In genomic region chr10:11198346-11198745, GRCm38 (mm10) we compare ENCODE assay signal across 13 mouse cellular contexts. TPM values are rescaled to one million over a fixed set of nuclear protein-coding genes. Genes with fewer than 3 reads are reported as not detected.
DNase-seq lines count a peak whose midpoint lies in the region; ATAC-seq and TF ChIP-seq lines count a peak whose summit lies in the region.
"Had no signal": no experiment of that assay in that cellular context is flagged by ENCODE, and none has a peak within 500 bp of the region (broad histone marks: within the 10 kb centered on the region; RNA-seq: fewer than 3 reads in every experiment).

No protein-coding gene starts in this region.

- no peaks in the 10 kb centered on the region for H3K27me3 ChIP-seq in liver, adult 2 months (ENCODE audit: control insufficient read depth, insufficient read depth, low read length)
- H3K27me3 ChIP-seq in liver, postnatal 0 days (ENCODE audit: insufficient read depth, low read length) = no peaks in the 10 kb centered on the region
- no peaks in the 10 kb centered on the region for H3K27me3 ChIP-seq in heart, embryonic 16.5 days (ENCODE audit: control insufficient read depth, insufficient read depth, low read length)
- no peaks in the 10 kb centered on the region for H3K27me3 ChIP-seq in embryonic facial prominence, embryonic 10.5 days (replicated peaks; ENCODE audit: low read depth, poor library complexity, severe bottlenecking)
- H3K27me3 ChIP-seq in forebrain, embryonic 15.5 days = no peaks in the 10 kb centered on the region
- H3K27me3 ChIP-seq: forebrain, embryonic 13.5 days; heart, embryonic 13.5 days had no signal

- no peak overlapping the region for H3K4me3 ChIP-seq in liver, adult 2 months (ENCODE audit: insufficient read depth, low read depth, low read length)
- no peak overlapping the region for H3K4me3 ChIP-seq in liver, postnatal 0 days (ENCODE audit: low read depth, low read length)
- H3K4me3 ChIP-seq in heart, embryonic 16.5 days (ENCODE audit: low read length) = no peak overlapping the region
- H3K4me3 ChIP-seq in embryonic facial prominence, embryonic 10.5 days = no peak overlapping the region
- no peak overlapping the region for H3K4me3 ChIP-seq in forebrain, embryonic 15.5 days
- H3K4me3 ChIP-seq: forebrain, embryonic 13.5 days; heart, embryonic 13.5 days had no signal

- TF ChIP-seq EP300 in liver, postnatal 0 days (IDR thresholded peaks at IDR 0.05; ENCODE audit: low read depth) = no peak

- no peaks in the 10 kb centered on the region; the same call in 1 of the 2 replicates for H3K4me1 ChIP-seq in liver, adult 2 months (ENCODE audit: control insufficient read depth, insufficient read depth, low read length)
- H3K4me1 ChIP-seq in liver, postnatal 0 days (ENCODE audit: insufficient read depth) = no peaks in the 10 kb centered on the region
- peaks cover 6% of the 10 kb centered on the region; the same call in 1 of the 2 replicates for H3K4me1 ChIP-seq in heart, embryonic 16.5 days (ENCODE audit: control insufficient read depth, insufficient read depth, low read length)
- no peaks in the 10 kb centered on the region for H3K4me1 ChIP-seq in embryonic facial prominence, embryonic 10.5 days
- H3K4me1 ChIP-seq in forebrain, embryonic 15.5 days = no peaks in the 10 kb centered on the region
- H3K4me1 ChIP-seq: forebrain, embryonic 13.5 days; heart, embryonic 13.5 days had no signal

- TF ChIP-seq POLR2A in liver, adult 2 months (IDR thresholded peaks at IDR 0.05; ENCODE audit: extremely low read depth, insufficient read depth, low read length) = no peak

- H3K9ac ChIP-seq in liver, adult 2 months (ENCODE audit: low read depth, low read length) = no peak overlapping the region
- H3K9ac ChIP-seq in liver, postnatal 0 days (replicated peaks) = no peak overlapping the region
- H3K9ac ChIP-seq in heart, embryonic 16.5 days (ENCODE audit: low read length) = no peak overlapping the region
- no peak overlapping the region for H3K9ac ChIP-seq in forebrain, embryonic 15.5 days (replicated peaks)
- H3K9ac ChIP-seq: forebrain, embryonic 13.5 days; heart, embryonic 13.5 days had no signal

- TF ChIP-seq CTCF in liver, adult 2 months (IDR thresholded peaks at IDR 0.05; ENCODE audit: low read depth, low read length) = no peak
- no peak for TF ChIP-seq CTCF in liver, postnatal 0 days (IDR thresholded peaks at IDR 0.05; ENCODE audit: low read depth)

- no peak overlapping the region for H3K4me2 ChIP-seq in liver, postnatal 0 days (ENCODE audit: low read depth, low read length)
- no peak overlapping the region for H3K4me2 ChIP-seq in heart, embryonic 16.5 days (ENCODE audit: low read depth, low read length)
- no peak overlapping the region for H3K4me2 ChIP-seq in forebrain, embryonic 15.5 days (replicated peaks)
- H3K4me2 ChIP-seq: forebrain, embryonic 13.5 days; heart, embryonic 13.5 days had no signal

- peak; percentile 15 for DNase-seq in cerebellum, adult 11-12 months
- DNase-seq in liver, adult 2 months (ENCODE audit: extremely low read depth, low read depth, low spot score) = peak; percentile 74
- no peak for DNase-seq in liver, postnatal 0 days
- DNase-seq in embryonic facial prominence, embryonic 10.5 days (ENCODE audit: low spot score) = no peak
- DNase-seq: B cell, adult 2 months had no signal

- no peak overlapping the region for H3K27ac ChIP-seq in liver, adult 2 months (replicated peaks; ENCODE audit: insufficient read depth, low read depth, low read length)
- H3K27ac ChIP-seq in liver, postnatal 0 days (ENCODE audit: low read depth) = no peak overlapping the region
- peak overlapping the region; percentile 23; the same call in 1 of the 2 replicates for H3K27ac ChIP-seq in heart, embryonic 16.5 days (ENCODE audit: low read length)
- H3K27ac ChIP-seq in embryonic facial prominence, embryonic 10.5 days (replicated peaks) = no peak overlapping the region
- H3K27ac ChIP-seq in forebrain, embryonic 15.5 days (replicated peaks) = no peak overlapping the region
- H3K27ac ChIP-seq: forebrain, embryonic 13.5 days; heart, embryonic 13.5 days had no signal

- no peak for ATAC-seq in cerebellum, adult (ENCODE audit: insufficient number of reproducible peaks, low FRiP score, low TSS enrichment)
- ATAC-seq in liver, postnatal 0 days = no peak
- no peak for ATAC-seq in heart, embryonic 16.5 days (replicated peaks; ENCODE audit: extremely low read depth, insufficient read depth, low FRiP score)
- ATAC-seq in megakaryocyte-erythroid progenitor cell, adult 5-6 weeks (replicated peaks; ENCODE audit: low FRiP score, low TSS enrichment, poor library complexity, severe bottlenecking) = no peak
- no peak for ATAC-seq in forebrain, embryonic 15.5 days (replicated peaks)
- ATAC-seq: forebrain, embryonic 13.5 days; inflammation-experienced regulatory T-cells, adult 6 months; lung, postnatal 0 days had no signal

- H3K79me2 ChIP-seq in liver, adult 2 months (ENCODE audit: control insufficient read depth, insufficient read depth, low read length) = no peaks in the 10 kb centered on the region; the same call in 1 of the 2 replicates

- peaks cover 45% of the 10 kb centered on the region for H3K36me3 ChIP-seq in liver, adult 2 months (ENCODE audit: control insufficient read depth, insufficient read depth, low read length)
- H3K36me3 ChIP-seq in liver, postnatal 0 days (replicated peaks; ENCODE audit: insufficient read depth, low read length) = peaks cover 33% of the 10 kb centered on the region
- peaks cover 30% of the 10 kb centered on the region for H3K36me3 ChIP-seq in heart, embryonic 16.5 days (ENCODE audit: control insufficient read depth, insufficient read depth)
- H3K36me3 ChIP-seq in embryonic facial prominence, embryonic 10.5 days (replicated peaks) = peaks cover 80% of the 10 kb centered on the region
- H3K36me3 ChIP-seq in forebrain, embryonic 15.5 days = peaks cover 49% of the 10 kb centered on the region

- 93% methylated on average over 2 of the region's 2 CpGs for WGBS in liver, adult 2 months
- 80% methylated on average over 2 of the region's 2 CpGs for WGBS in liver, postnatal 0 days (ENCODE audit: insufficient replicate concordance)
- WGBS in heart, embryonic 16.5 days = 92% methylated on average over 2 of the region's 2 CpGs
- WGBS in embryonic facial prominence, embryonic 10.5 days = 93% methylated on average over 2 of the region's 2 CpGs
- 95% methylated on average over 2 of the region's 2 CpGs for WGBS in forebrain, embryonic 15.5 days

- H3K9me3 ChIP-seq in liver, postnatal 0 days (ENCODE audit: low read length) = no peaks in the 10 kb centered on the region
- H3K9me3 ChIP-seq in heart, embryonic 16.5 days (replicated peaks; ENCODE audit: control insufficient read depth, low read length) = no peaks in the 10 kb centered on the region
- H3K9me3 ChIP-seq in embryonic facial prominence, embryonic 10.5 days = no peaks in the 10 kb centered on the region
- no peaks in the 10 kb centered on the region for H3K9me3 ChIP-seq in forebrain, embryonic 15.5 days
- H3K9me3 ChIP-seq: forebrain, embryonic 13.5 days; heart, embryonic 13.5 days had no signal

RNA-seq across cellular contexts. Expression of gene Shprh, which starts 49.1 kb away (rescaled TPM):
- 14.5 and 16.2 TPM in 2 replicates for total RNA-seq in liver, adult 2 months (2014; rRNA removed)
- polyA plus RNA-seq in liver, adult 2 months (2012; rRNA removed) = 1.4 and 1.8 TPM in 2 replicates
- 2.3 and 3.1 TPM in 2 replicates for polyA plus RNA-seq in liver, postnatal 0 days (2015; fragmentation: Nextera tagmentation; extraction: Ambion mirVana)
- 9.7 and 10.4 TPM in 2 replicates for polyA plus RNA-seq in heart, embryonic 16.5 days (2015; fragmentation: Nextera tagmentation; extraction: Ambion mirVana)
- 18.6 and 19.1 TPM in 2 replicates for polyA plus RNA-seq in embryonic facial prominence, embryonic 10.5 days (2016; fragmentation: Nextera tagmentation; extraction: Ambion mirVana)
- total RNA-seq in megakaryocyte-erythroid progenitor cell, adult 5-6 weeks (2014; fragmentation: Nextera tagmentation) = 21.9 and 27.3 TPM in 2 replicates
- 18.0 and 25.3 TPM in 2 replicates for total RNA-seq in megakaryocyte-erythroid progenitor cell, adult 5-6 weeks (2017)
- polyA plus RNA-seq in forebrain, embryonic 15.5 days (2015; fragmentation: Nextera tagmentation; extraction: Ambion mirVana) = 28.2 and 28.4 TPM in 2 replicates

Comparison
In these comparisons a context has a peak if more than half of its experiments do, and no peak if none do; other contexts are left out.
1. DNase-seq: peak in cerebellum, adult 11-12 months (single experiment) and liver, adult 2 months (single experiment); none in liver, postnatal 0 days (single experiment) and embryonic facial prominence, embryonic 10.5 days (single experiment).